Mouse (Mus musculus) frontal cortex, adult (tissue): ENCODE results near the gene 2810021J22Rik.
A peak's percentile ranks its signal among the peaks of the same experiment; 100 is the strongest.
"Not testable (repeated sequence)": the region's sequence is repeated elsewhere in the genome, so short reads cannot be mapped to it uniquely, and the experiment has no call there.

Experiments used
- ATAC-seq: cut with Nextera tagmentation; 2 replicates; pipeline ENCODE4 v1.9.2; 2017; ENCODE audit warnings: mild to moderate bottlenecking, moderate library complexity, mixed read lengths; ENCODE audit not compliant: low TSS enrichment

Gene 2810021J22Rik

DNA sequence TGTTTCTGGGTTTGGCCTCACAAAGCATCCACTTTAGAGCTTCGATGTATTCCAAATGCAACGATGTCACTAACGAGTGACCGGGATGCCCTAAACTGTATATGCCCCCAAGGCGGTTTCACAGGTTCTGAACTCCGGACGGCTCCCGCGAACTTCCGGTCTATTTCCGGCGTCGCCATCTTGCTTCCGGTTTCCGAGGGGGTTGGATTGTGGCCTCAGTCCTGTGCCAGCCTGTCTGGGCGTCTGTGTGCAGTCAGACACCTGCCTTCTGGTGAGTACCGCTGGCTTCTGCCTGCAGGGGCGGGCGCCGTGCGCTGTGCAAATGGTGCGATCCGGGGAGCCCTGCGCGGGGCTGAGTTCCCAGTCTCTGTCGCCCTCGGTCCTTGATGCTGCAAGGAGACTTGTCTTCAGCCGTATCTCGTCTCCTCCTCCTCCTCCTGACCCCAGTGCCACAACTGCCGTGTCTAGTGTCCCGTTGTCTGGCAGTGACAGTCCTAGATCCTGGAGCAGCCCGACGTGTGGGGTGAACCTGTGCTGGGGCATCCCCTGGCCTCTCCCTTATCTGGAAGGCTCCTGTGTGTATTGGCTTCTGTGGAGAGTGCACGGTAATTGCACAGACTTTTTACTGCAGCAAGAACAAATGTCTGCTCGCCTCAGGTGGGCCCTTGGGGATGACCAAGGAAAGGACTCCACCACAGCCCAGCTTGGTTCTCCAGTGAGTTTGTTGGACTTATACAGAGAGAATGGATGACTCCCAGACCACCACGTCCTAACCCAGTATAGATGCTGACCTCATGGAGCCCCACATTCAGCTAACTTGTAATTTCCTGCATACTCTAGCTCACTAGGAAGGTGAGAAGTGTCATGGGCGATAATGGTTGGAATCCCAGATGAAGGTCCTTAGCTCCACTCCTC is at the start of gene 2810021J22Rik:
Gene 2810021J22Rik (plus strand): TSS at position 178 of the 915 bp plus-strand sequence.
- peak; percentile 91 for ATAC-seq

DNA sequence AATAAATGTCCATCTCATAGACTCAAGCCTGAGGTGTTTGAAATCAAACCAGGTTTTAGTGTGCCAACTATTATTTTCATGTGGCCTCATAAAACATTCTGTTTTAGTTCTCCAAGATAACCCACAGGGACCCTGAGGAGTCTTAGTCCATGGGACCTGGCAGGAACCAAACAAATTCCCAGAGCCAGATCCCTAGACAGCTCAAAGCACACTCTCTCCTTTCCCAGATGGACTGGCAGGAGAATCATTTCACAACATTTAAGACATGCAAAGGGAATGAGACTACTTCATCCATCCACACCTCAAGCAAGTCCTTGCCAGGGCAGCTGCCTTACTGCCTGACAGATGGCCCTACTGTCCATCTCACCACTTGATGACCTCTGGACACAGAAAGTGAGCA is 38.1 kb upstream of the 2810021J22Rik start, which contains the start of gene Olfr312:
Gene Olfr312 (plus strand): TSS at position 301 of the 400 bp plus-strand sequence.
- ATAC-seq: not testable (repeated sequence)

DNA sequence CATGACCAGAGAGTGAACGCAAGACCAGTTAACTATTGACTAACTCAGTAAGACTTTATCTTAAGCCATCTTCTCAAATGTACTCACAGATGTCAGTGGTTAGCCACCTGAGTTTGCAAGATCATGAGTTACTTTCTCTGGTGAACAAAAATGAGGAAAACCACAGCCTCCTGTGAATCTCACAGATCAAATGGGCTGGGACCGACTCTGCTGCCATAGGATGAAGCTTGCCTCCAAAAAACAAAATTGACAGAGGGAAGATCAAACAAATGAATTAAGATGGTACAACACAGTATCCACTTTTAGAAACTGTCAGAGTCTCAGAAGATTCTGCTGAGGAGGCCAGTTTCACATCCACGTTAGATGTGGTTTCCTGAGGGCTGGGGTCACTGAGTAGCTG is 37.3 kb upstream of the 2810021J22Rik start:
- no peak for ATAC-seq

DNA sequence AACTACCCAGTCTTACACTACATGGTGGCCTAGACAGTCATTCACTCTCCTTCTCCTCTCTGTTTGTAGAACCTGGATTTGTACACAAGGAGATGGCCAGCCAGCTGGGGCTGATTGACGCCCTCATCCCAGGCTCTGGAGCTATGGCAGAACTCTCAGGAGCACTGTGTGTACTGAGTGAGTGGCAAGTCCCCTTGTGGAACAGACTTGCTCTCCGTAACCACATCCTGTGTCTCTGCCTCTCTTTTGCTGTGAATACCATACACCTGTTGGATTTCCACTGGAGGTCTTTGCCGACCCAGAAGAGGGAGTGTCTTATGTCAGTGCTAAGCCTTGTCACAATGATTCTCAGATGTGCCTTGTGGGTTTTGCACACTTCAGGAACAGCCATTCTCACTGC is 34.5 kb upstream of the 2810021J22Rik start:
- ATAC-seq: not testable (repeated sequence)

DNA sequence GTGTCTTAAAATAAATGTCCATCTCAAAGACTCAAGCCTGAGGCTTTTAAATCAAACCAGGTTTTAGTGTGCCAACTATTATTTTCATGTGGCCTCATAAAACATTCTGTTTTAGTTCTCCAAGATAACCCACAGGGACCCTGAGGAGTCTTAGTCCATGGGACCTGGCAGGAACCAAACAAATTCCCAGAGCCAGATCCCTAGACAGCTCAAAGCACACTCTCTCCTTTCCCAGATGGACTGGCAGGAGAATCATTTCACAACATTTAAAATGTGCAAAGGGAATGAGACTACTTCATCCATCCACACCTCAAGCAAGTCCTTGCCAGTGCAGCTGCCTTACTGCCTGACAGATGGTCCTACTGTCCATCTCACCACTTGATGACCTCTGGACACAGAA is 28.1 kb upstream of the 2810021J22Rik start, which contains the start of gene Olfr311:
Gene Olfr311 (plus strand): TSS at position 301 of the 400 bp plus-strand sequence.
- ATAC-seq: not testable (repeated sequence)

DNA sequence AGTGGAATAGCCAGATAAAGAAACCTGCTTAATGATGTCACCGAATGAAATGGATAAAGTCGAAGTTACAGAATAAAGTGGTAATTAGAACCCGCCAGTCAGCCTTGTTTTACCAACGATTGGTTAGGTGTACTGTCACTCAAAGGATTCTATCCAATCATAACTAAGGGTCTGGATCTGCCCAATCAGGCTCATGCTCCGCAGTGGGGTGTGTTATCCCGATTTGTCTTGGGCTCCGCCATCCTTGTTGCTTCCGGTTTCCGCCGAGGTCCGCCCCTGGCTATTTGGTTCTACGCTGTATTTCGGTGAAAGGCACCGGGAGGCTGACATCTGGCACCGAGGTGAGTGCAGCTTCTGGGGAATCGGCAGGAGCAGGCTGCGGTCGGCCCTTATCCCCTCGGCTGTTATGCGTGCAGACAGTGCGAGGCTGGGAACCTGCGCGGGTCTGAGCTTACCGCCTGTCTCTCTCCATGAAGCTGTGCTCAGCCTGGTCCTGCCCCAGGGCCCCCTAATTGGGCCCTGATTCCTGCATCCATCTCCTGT is 20.0 kb upstream of the 2810021J22Rik start, which contains the start of gene Gm12258:
Gene Gm12258 (plus strand): TSS at position 240 of the 543 bp plus-strand sequence.
- peak; percentile 100 for ATAC-seq

DNA sequence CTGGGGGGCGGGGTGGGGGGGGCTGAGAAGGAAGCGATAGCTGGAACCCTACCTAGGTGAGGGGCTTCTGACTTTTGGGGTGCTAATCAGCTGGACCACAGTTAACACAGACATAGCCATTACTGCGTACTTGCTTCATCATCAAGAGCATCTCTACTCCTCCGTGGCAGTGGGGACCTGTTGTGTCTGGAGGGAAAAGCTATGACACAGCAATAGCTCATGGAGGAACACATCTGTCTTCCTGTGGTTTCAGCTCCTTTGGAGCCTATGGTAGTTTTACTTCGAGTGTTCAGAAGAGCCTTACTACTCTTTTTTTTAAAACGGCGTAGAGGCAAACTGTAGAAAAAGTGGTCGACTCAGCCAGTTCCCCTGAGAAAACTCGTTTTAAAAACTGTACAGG is 19.4 kb upstream of the 2810021J22Rik start:
- peak; percentile 27; the same call in 1 of the 2 replicates for ATAC-seq

DNA sequence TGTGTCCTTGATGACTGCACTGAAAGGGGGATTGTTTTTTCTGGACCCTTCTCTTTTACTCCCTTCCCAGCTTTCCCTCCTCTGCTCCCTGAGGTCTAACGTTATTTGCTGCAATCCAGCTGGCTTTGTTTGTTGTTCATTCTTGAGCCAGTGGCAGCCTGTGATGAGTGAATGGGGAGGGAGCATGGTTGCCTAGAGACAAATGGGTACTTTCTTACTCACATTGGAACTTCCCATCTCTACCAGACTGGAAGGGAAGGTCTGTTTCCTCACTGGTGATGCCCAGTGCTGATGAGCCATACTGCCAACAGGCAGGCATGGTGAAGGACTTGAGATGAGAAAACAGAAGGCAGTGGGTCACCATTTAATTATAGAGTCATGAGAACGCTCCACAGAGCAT is 17.3 kb upstream of the 2810021J22Rik start:
- no peak for ATAC-seq

DNA sequence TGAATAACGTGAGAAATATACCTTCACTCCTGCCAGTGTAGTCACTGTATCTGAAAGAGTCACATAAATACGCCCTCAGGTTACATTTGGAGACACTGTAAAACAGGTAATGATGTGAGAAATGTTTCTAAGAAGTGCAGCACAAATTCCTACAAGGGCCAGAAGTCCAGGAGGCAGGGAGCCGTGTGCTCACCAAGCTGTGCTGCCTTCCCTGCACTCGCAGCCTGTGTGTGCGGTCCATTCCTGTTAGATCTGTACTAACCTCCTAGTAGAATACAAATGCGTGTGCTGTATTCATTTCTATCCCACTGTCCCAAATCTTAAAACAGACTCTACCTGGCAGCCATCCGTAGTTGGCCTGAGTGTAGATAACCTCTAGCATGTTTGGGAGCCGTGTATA is 6.3 kb upstream of the 2810021J22Rik start:
- no peak for ATAC-seq

DNA sequence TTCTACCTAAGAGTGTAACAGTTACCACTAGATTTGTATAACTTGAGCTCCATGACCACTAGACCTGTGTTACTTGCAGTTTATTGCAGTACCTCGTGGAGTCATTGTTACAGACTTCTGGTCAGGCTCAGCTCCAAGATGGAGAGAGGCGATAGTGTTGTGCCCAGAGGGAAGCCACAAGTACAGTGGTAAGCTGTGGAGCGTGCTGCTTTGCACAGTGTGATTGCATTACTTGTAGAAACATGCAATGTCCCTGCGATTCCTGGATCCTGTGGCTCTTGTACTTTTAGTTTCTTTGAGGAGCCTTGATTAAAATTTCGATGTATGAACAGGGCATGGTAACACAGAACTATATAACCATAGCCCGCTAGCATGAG is 926 bp downstream of the 2810021J22Rik start:
- ATAC-seq: no peak

DNA sequence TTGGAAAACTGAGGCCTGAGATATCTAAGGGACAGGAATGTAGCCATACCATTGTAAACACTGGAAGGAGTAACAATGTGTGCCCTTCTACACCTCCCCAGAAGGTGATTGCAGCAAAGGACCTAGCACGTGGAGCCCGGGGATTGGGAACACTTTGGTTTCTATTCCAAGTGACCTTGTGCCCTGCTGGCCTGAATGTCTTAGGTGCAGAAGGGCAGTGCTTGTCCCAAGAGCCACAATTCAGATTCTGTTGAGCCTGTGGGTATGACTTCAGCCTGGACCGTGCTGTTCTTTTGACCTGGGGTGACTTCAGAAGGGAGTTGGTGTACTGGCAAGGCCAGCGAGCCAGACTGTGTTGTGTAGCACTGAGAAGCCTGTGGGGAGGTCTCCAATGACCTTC is 3.9 kb downstream of the 2810021J22Rik start:
- ATAC-seq: no peak

DNA sequence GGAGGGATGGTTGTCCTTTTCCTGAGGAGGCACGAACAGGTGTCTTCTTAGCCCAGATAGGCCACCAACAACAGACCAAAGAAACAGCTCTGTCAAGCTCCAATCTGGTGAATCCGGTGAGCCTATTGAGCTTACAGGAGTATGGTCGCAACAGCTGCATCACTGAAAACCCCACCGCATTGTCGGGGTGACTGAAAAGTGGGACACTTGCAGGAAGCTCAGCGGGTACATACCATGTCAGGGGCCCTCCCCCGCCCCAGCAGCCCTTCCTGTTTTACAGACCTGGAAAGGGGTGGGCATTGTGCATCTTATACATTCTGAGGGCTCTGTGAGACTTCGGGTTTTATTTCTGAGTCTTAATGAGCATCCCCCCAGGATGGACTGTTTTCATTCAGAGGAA is 16.7 kb downstream of the 2810021J22Rik start:
- no peak for ATAC-seq

DNA sequence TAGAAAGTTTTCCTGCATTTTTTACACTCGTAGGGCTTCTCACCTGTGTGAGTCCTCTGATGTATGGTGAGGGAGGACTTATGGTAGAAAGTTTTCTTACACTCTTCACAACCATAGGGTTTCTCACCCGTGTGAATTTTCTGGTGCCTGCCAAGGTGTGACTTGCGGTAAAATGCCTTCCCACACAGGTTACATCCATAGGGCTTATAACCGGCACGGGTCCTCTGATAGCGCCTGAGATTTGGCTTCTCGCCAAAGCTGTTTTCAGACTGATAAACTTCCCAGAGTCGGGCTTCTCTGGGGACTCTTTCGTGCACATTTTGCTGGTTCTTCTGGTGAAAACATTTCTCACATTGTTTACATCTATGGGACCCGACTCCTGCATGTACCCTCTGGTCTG is 23.5 kb downstream of the 2810021J22Rik start:
- no peak for ATAC-seq

DNA sequence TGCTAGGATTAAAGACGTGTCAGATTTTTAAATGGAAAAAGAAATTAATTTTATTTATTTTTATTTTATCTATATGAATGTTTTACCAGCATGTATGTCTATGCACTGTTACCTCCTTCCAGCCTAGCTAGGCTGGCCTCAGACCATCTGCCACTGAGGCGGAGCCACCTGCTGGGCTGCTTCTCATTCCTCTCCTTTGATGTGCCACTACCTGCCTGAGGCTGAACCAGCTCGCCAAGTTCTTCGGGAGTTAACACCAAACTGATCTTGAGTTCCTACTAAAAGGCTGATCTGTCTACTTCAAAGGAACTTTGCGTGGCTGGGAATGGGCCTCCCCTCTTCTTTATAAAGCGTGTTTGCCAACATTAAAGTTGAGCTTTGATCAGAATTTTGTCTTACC is 27.4 kb downstream of the 2810021J22Rik start:
- ATAC-seq: no peak

DNA sequence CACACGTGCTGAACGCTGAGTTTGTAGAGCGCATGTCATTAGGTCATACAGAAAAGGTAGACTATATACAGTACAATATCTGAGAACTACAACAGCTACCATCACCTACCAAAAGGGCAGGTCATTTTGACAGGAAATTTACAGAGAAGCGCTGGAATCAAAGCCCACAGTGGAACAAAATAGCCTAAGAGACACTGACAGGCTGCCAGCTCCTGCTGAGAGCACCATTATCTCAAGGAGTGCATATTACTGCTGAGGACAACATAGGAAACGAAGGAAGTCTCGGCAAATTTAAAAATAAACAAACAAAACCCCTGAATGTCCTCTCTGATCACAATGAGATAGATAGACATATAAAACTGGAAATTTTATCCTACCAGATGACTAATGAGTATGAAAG is 30.5 kb downstream of the 2810021J22Rik start:
- no peak for ATAC-seq

DNA sequence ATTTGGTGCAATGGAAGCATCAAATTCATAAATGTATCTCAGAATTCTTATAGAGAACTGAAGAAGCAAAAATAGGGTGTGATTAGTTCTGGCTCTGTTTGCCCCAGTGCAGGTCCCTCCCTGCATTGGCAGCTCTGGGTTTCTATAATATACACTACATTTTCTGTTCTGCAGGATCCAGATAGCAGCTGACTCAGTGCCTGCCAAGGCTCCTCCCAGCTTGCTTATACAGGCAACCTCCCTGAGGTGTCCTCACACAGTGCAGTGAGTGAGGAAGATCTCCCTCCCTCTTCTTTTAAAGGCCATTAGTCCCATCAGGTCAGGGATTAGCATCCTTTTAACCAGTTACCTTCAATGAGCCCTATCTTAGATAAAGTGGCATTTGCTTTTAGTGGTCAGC is 34.1 kb downstream of the 2810021J22Rik start:
- no peak for ATAC-seq

DNA sequence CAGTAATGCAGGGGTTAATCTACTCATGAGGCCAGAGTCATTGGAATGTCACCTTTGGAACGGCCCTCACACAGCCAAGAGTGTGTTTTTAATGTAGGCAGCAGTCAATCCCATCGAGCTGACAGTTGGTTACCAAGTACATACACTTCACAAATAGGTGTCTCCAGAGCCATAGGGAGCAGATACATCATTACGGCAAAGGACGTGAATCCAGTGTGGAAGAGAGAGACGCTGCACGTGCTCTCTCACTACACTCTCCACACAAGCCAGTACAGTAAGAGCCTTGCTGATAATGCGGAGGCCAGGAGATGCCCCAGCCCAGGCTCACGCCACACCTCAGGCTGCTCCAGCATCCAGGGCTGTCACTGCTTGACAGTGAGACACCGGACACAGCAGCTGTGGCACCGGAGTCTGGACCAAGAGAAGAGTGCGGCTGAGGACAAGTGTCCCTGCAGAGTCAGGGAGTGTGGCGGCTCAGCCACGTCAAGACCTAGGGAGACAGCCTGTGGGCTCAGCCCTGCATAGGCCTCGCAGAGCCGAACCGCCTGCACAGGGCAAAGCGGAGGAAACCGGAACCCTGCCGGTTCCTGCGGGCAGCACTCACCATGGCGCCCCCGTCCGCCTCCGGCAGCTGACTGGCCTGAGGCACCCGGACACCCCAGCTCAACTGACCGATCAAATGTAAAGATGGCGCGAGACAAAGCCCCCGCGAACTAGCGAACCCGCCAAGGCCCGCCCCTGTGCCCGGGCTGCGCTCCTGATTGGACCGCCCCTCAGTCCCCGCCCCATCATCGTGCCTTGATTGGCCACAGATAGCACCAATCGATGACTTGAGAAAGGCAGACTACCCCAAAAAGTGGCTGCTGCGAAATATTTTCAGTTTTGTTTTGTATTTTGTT is 36.7 kb downstream of the 2810021J22Rik start, which contains the start of gene Zfp39:
Gene Zfp39 (minus strand): TSS at position 715 of the 899 bp plus-strand sequence.
- peak; percentile 99 for ATAC-seq

DNA sequence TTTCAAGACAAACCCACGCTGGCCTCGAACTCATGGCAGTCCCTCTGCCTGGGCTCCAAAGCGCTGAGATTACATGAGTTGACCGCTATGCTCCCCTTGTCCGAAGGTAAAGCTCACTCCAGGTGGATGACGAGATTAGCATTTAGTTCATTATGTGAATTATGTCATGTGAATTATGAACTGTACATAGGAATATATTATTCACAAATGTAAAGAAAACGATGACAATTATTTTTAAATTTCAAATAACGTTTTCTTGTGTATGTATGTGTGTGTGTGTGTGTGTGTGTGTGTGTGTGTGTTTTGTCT is 37.3 kb downstream of the 2810021J22Rik start:
- peak; percentile 12; the same call in 1 of the 2 replicates for ATAC-seq

DNA sequence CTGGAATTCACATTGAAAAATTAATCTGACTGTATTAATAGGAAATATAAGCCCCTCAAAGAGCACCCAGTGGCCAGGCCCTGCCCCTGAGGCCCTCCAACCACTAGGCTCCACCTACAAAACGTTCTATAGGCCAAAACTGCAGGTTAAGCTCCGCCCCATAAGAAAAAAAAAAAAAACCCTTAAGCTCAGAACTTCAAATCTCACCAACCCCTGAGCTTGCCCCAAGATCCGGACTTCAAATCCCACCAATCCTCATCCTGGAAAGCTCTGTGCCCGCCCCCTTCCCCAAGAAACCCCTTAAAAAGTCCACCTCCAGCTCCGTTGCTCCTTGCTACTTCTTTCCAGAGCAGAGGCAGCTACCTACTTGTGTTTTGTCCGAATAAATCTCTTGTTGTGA is 37.8 kb downstream of the 2810021J22Rik start:
- ATAC-seq: no peak

DNA sequence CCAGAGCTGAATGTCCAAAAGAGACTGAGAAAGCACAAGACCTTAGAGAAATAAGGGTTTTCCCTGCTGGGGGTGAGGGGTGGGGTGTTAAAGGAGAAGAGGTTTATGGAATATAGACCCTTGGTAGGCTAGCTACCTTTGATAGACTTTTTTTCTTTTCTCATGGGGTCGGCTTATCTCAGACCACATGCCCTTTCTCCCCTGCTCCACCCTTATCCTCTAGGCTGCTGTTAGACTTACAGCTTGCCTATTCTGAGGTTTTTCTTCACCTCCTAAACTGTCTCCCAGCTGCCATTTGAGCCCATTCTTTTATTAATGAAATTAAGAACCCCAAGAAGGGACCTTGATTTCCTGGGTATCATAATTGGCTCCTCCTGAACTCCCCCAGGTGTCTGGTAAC is 46.8 kb downstream of the 2810021J22Rik start:
- no peak for ATAC-seq

DNA sequence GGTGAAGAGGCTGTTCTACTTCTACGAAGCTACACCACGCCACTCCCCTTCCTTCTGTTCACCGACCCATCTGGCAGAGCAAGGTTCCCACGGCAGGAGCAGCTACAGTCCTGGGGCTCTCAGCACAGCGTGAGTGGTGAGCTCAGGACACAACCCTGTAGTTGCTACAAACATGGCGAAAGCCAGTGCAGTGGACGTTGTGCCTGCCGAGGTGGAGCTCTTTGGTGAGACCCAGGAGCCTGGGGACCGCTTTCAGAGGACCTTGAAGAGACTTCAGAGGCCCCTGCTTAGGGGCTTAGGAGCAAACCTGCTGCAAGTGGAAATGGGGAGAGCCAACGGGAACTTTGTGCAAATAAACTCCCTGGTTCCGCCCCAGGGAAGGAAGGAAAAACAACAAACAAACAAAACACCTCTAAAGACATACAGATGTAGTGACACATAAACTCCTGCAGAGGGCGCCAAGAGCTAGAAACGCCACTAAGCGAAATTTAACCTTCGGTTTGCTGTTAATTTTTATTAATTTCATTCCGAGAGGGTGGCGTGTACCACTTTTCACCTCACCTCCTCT is 47.5 kb downstream of the 2810021J22Rik start:
- peak; percentile 57; the same call in 1 of the 2 replicates for ATAC-seq
